Mouse (Mus musculus) embryonic facial prominence, embryonic 15.5 days (tissue): Measurements from ENCODE around the gene Crebrf. TPM values are rescaled to one million over a fixed set of nuclear protein-coding genes. Genes with fewer than 3 reads are reported as not detected.

Experiments used
- ATAC-seq: fragments of 200-750 bp; cut with Nextera tagmentation; 2 replicates; pipeline ENCODE4 v1.8.0; 2017; ENCODE audit warnings: low read depth, moderate TSS enrichment; ENCODE audit not compliant: insufficient number of reproducible peaks, low FRiP score, low TSS enrichment
- H3K27ac ChIP-seq: fragments of 300-500 bp; sonication (generic); replicated peaks from 2 replicates; pipeline ENCODE4 v1.5.1; 2015; ENCODE audit warnings: mild to moderate bottlenecking, inconsistent platforms
- H3K27me3 ChIP-seq: fragments of 300-500 bp; sonication (generic); 2 replicates; pipeline ENCODE4 v1.6.1; 2015; ENCODE audit warnings: inconsistent platforms
- H3K36me3 ChIP-seq: fragments of 300-500 bp; sonication (generic); 2 replicates; pipeline ENCODE4 v1.6.1; 2015; ENCODE audit warnings: mild to moderate bottlenecking, inconsistent platforms
- H3K4me1 ChIP-seq: fragments of 300-500 bp; sonication (generic); 2 replicates; pipeline ENCODE4 v1.6.1; 2015; ENCODE audit warnings: inconsistent platforms
- H3K4me2 ChIP-seq: fragments of 300-500 bp; sonication (generic); replicated peaks from 2 replicates; pipeline ENCODE4 v1.6.1; 2015; ENCODE audit warnings: mild to moderate bottlenecking, inconsistent platforms
- H3K4me3 ChIP-seq: fragments of 300-500 bp; sonication (generic); replicated peaks from 2 replicates; pipeline ENCODE4 v1.5.1; 2015; ENCODE audit warnings: mild to moderate bottlenecking, inconsistent platforms
- H3K9ac ChIP-seq: fragments of 300-500 bp; sonication (generic); 2 replicates; pipeline ENCODE4 v1.6.1; 2015; ENCODE audit warnings: inconsistent platforms
- H3K9me3 ChIP-seq: fragments of 300-500 bp; sonication (generic); replicated peaks from 2 replicates; pipeline ENCODE4 v1.6.1; 2016; ENCODE audit warnings: inconsistent platforms
- WGBS: fragments of 180-500 bp; shearing (Covaris S2); methylation state at CpG from one replicate; pipeline ENCODE4 v1.1.7; 2015; 5-methylcytosine and 5-hydroxymethylcytosine counted together
- polyA plus RNA-seq: library from polyadenylated mRNA; unstranded; fragments of >200 nt; fragmentation: Nextera tagmentation; extraction: Ambion mirVana; gene quantifications from 2 replicates; pipeline ENCODE4 v1.2.1, GENCODE M21; 2015

Crebrf gene
- polyA plus RNA-seq, 1 experiment from 2014 or later, result 7.5 TPM

DNA sequence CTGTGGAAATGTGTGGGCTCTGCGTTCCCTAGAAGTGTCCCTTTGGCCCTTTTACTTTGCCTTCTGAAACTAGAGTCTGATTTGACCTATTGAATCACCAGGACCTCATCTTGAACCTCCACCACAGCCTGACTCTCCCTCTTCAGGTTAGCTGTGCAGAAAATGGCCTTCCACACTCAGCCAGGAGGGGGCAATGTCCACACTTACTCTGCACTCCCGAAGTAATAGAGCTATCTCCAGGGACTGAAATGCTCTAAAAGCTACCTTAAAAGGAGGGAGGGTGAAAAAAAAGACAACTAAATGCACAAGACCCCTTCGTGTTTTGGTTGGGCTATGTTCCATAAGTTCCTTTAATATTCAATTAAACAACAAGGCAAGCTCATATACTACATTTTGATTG, 79.3 kb downstream of the Crebrf start:
- no peaks in the 10 kb centered on the region for H3K27me3 ChIP-seq
- H3K4me1 ChIP-seq, result no peaks in the 10 kb centered on the region
- peaks cover 35% of the 10 kb centered on the region for H3K36me3 ChIP-seq
- no peak overlapping the region for H3K27ac ChIP-seq
- ATAC-seq, result no peak
- H3K9me3 ChIP-seq, result no peaks in the 10 kb centered on the region
- no peak overlapping the region for H3K9ac ChIP-seq
- WGBS, result 22% methylated on average over 3 of the region's 3 CpGs
- no peak overlapping the region for H3K4me3 ChIP-seq
- H3K4me2 ChIP-seq, result no peak overlapping the region

DNA sequence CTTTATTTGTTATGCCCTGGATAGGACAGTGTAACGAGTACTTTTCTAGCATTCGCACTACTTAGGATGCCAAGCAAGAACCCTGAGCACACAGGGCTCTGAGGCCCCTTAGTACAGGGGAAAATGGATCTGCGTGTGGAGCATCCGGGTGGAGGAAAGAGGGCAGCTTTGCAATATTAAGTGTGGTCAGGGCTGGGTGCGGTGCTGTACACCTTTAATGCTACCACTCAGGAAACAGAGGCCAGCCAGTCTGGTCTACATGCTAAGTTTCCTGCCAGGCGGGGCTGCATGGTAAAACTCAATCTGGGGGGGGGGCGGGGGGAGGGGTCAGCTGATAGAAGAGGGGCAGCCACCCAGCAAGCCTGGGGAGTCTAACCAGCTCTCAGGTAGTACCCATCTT, 79.9 kb downstream of the Crebrf start:
- no peak for ATAC-seq
- H3K27me3 ChIP-seq, result no peaks in the 10 kb centered on the region
- no peaks in the 10 kb centered on the region for H3K9me3 ChIP-seq
- no peak overlapping the region for H3K4me3 ChIP-seq
- no peaks in the 10 kb centered on the region for H3K4me1 ChIP-seq
- H3K4me2 ChIP-seq, result no peak overlapping the region
- 73% methylated on average over 7 of the region's 7 CpGs for WGBS
- no peak overlapping the region for H3K9ac ChIP-seq
- peaks cover 31% of the 10 kb centered on the region for H3K36me3 ChIP-seq
- no peak overlapping the region for H3K27ac ChIP-seq

DNA sequence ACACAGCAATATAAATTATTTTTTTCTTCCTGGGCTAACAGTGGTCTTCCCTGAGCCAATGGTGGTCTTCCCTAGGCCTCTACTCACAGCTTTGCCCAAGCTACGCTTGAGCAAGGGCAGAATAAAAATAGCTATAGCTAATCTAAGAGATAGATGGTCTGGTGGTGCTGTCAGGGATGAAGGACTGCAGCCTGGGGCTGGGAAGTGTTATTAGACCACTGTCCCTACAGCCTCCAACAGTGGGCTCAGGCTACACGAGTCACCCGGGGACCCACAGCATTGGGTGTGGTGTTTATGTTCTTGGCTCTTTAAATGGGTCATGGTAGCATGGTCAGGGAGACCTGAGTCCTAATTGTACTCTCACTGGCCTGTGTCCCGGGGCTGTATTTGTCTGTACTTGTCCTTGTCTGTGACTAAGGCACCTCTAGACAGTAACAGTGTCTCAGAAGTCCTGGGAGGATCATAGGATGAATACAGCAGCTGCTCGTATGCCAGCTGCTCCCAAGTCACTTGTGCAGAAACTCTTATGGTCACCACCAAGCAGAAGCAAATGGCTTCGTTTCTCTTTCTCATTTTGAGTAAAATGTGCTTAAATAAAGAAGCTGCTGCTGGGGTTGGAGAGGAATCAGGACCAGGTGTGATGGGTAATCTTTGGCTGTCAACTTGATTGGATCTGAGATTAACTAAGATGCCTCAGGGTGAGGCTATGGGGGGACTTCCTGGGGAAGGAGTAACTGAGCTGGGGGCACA, 82.1 kb downstream of the Crebrf start:
- ATAC-seq, result no peak
- 63% methylated on average over 6 of the region's 6 CpGs for WGBS
- Histone ChIP-seq H3K36me3 (peaks cover 9% of the 10 kb centered on the region), H3K4me1 (no peaks in the 10 kb centered on the region), H3K9me3 (no peaks in the 10 kb centered on the region), H3K27me3 (no peaks in the 10 kb centered on the region), H3K27ac (no peak overlapping the region), H3K4me2 (no peak overlapping the region), H3K9ac (no peak overlapping the region), H3K4me3 (no peak overlapping the region)

DNA sequence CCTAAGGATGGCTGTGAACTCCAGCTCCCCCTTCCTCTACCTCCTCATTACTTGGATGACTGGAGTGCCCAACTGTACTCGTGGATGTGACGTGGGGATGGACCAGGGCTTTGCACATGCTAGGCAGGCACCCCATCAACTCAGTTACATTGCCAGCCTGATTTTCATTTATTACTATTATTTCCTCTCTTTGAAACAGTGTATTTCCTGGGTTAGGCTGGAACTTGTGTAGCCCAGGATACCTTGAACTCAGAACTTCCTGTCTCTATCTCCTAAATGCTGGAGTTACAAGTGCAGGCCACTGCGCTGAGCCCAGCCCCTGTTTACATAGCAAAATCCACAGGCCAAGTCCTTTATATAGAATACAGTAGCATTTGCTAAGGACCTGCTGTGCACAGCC, 87.4 kb downstream of the Crebrf start:
- no peaks in the 10 kb centered on the region for H3K4me1 ChIP-seq
- H3K36me3 ChIP-seq, result no peaks in the 10 kb centered on the region
- no peak overlapping the region for H3K9ac ChIP-seq
- 76% methylated on average over 3 of the region's 3 CpGs for WGBS
- no peaks in the 10 kb centered on the region for H3K27me3 ChIP-seq
- no peak overlapping the region for H3K27ac ChIP-seq
- no peak for ATAC-seq
- no peaks in the 10 kb centered on the region for H3K9me3 ChIP-seq
- H3K4me2 ChIP-seq, result no peak overlapping the region
- no peak overlapping the region for H3K4me3 ChIP-seq

DNA sequence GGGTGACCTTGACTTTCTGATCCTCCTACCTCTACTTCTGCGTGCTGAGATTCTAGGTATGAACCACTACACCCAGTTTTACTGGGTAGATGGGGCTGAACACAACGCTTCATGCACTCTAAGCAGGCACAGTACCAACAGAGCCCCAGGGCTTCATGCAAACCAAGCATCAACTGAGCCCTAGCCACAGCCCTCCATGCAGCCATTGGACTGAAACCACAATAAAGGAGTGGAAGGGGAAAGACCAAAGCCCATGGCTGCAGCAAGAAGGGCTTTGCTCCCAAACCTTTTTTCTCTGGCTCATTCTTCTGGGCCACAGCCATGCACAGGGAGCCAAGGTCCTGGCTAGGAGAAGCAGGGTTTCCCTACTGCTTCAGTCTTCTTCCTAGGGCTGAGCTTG, 97.2 kb downstream of the Crebrf start:
- Histone ChIP-seq H3K4me1 (no peaks in the 10 kb centered on the region), H3K27ac (no peak overlapping the region), H3K4me3 (no peak overlapping the region), H3K9me3 (no peaks in the 10 kb centered on the region), H3K9ac (no peak overlapping the region), H3K27me3 (no peaks in the 10 kb centered on the region), H3K36me3 (no peaks in the 10 kb centered on the region), H3K4me2 (no peak overlapping the region)
- WGBS, result 68% methylated on average over 2 of the region's 2 CpGs
- no peak for ATAC-seq

DNA sequence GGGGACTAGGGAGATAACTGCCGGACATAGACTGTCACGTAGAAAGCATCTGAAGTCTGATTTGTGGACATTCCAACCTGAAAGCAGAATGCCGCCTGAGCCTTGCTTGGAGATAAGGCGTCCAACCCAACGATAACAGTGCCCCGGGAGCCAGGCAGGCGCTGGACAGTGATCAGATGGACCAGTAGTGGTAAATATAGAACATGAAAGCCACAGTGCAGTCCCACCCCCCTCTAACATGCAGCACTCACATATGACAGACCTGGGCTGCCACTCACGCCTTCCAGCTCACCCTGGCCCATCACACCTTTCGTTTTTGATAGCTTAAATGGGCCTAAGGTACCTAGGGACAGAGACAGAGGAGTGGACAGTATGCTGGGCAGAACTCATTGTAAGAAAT, 98.0 kb downstream of the Crebrf start:
- H3K4me2 ChIP-seq, result no peak overlapping the region
- H3K9me3 ChIP-seq, result no peaks in the 10 kb centered on the region
- H3K9ac ChIP-seq, result no peak overlapping the region
- 82% methylated on average over 9 of the region's 9 CpGs for WGBS
- no peak overlapping the region for H3K27ac ChIP-seq
- H3K4me1 ChIP-seq, result no peaks in the 10 kb centered on the region
- no peak overlapping the region for H3K4me3 ChIP-seq
- ATAC-seq, result no peak
- H3K27me3 ChIP-seq, result no peaks in the 10 kb centered on the region
- H3K36me3 ChIP-seq, result no peaks in the 10 kb centered on the region

DNA sequence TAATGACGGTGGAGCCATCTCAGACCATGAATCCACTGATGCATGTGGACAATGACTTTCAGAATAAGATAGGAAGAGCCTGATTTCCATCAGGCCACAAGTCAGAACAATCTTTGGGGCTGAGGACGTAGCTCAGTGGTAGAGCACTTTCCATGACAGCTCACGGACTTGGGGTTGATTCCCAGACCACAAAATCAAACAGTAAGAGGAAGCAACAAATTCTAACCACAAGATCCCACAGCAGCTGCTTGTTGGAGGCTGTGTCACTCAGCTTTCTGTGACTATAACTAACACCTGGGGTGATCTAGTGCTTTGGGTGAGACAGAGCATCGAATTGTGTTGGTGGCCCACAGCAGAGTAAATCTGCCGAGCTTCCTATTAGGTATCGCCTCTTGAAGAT, 101.4 kb downstream of the Crebrf start:
- no peaks in the 10 kb centered on the region for H3K4me1 ChIP-seq
- no peak overlapping the region for H3K27ac ChIP-seq
- H3K9me3 ChIP-seq, result no peaks in the 10 kb centered on the region
- 76% methylated on average over 6 of the region's 6 CpGs for WGBS
- H3K4me2 ChIP-seq, result no peak overlapping the region
- H3K27me3 ChIP-seq, result no peaks in the 10 kb centered on the region
- no peak for ATAC-seq
- H3K36me3 ChIP-seq, result no peaks in the 10 kb centered on the region
- H3K9ac ChIP-seq, result no peak overlapping the region
- no peak overlapping the region for H3K4me3 ChIP-seq

DNA sequence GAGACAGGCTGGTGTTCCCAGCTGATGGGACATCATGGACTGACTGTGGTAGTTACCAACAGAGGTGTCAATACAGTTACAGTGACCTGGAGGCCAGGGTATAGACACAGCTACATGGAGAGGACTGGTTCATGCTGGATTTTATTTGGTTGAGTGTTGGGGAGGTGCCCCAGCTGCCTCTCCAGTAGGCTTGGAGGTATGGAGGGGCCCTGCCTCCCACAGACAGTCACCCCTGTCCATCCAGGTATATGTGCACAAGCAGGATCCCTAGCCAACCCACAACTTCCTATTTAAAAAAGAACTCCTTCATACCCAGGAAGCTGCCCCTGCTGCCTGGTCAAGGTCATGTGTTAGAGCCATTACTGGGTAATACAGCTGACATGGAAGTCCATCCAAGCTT, 102.3 kb downstream of the Crebrf start:
- H3K9ac ChIP-seq, result no peak overlapping the region

DNA sequence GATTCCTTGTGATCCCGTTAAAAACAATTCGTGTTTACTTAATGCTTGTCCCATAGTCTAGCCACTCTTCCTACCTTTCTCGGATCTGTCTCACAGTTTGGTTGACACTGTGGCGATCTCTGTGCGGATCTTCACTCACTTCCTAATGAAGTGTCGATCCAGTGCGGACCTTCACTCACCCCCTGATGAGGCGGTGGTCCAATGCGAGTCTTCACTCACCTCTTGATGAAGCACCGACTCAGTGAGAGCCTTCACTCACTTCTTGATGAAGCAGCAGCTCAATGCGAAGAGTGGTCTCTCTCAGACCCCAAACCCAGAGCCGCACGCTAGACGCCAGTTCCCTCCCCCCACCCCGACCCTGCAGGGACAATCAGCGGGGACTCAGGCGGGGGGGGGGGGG, 110.7 kb downstream of the Crebrf start:
- Histone ChIP-seq H3K4me3 (no peak overlapping the region), H3K9ac (no peak overlapping the region), H3K4me1 (no peaks in the 10 kb centered on the region), H3K27ac (no peak overlapping the region), H3K4me2 (no peak overlapping the region), H3K27me3 (peaks cover 17% of the 10 kb centered on the region), H3K9me3 (no peaks in the 10 kb centered on the region), H3K36me3 (no peaks in the 10 kb centered on the region)
- 72% methylated on average over 16 of the region's 17 CpGs for WGBS
- no peak for ATAC-seq

More for the DNA sequence above, 102.3 kb downstream of the Crebrf start:
- Histone ChIP-seq H3K4me1 (no peaks in the 10 kb centered on the region), H3K9me3 (no peaks in the 10 kb centered on the region), H3K27ac (no peak overlapping the region), H3K4me3 (no peak overlapping the region), H3K27me3 (no peaks in the 10 kb centered on the region), H3K36me3 (no peaks in the 10 kb centered on the region), H3K4me2 (no peak overlapping the region)
- ATAC-seq, result no peak

Other genes starting within 250 kb of the Crebrf start
- gene Ergic1, start 154.2 kb upstream of the Crebrf start, polyA plus RNA-seq, result 114 and 118 TPM in 2 replicates
- gene Dusp1, start 153.5 kb upstream of the Crebrf start, polyA plus RNA-seq, result 28.4 and 33.3 TPM in 2 replicates
- gene Atp6v0e, start 52.4 kb upstream of the Crebrf start, polyA plus RNA-seq, result 255 and 256 TPM in 2 replicates
- gene Bnip1, start 65.4 kb downstream of the Crebrf start, polyA plus RNA-seq, result 47.8 and 49.6 TPM in 2 replicates
- gene Nkx2-5, start 129.4 kb downstream of the Crebrf start, polyA plus RNA-seq, result 8.8 and 11.4 TPM in 2 replicates
- 6.5 and 7.4 TPM in 2 replicates for gene Kifc5b, start 201.4 kb downstream of the Crebrf start, polyA plus RNA-seq
- 13.6 and 17.4 TPM in 2 replicates for gene Phf1, start 217.4 kb downstream of the Crebrf start, polyA plus RNA-seq
- gene Cuta, start 223.9 kb downstream of the Crebrf start, polyA plus RNA-seq, result 172 and 180 TPM in 2 replicates
- gene Syngap1, start 225.6 kb downstream of the Crebrf start, polyA plus RNA-seq, result 2.2 and 3.2 TPM in 2 replicates